Mouse (Mus musculus): ENCODE measurements at regions not wholly inside any gene's neighbourhood (a gene's known extent, or its start where the extent isn't known, plus 50 kb on each side); places are given as distances from the start of the nearest gene placed in this dataset.
"Not testable (repeated sequence)": the region's sequence is repeated elsewhere in the genome, so short reads cannot be mapped to it uniquely, and the experiment has no call there.

DNA sequence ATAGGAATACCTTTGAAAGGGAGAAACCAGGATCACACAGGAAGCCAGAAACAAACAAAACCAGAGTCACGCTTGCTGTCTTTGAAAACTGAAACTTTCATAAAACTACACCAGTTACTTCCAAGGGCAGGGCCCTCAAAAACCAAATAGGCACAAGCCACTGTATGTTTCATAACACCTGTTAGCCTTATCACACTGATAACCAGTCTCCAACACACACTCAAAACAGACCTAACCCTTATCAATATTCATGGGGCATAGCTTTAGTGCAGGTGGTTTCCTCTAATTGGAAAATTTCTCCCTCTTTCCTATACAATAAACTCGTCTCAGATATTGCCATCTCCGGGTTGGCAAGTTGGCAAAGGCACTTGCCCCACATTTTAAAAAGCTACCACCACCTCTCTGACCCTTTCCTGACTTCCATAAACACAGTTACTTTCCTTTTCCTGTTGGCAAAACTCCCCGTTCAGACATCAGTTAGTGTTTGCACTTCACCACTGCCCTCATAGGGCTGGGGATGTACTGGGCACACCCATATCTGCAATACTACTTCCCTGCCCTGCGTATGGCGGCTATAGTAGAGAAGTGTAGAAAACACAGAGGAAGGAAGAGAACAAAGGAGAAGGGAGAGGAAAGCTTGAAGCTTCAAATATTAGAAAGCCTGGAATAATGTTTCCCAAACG lies 169.1 kb upstream of the Col8a1 start:
- in situ Hi-C loops (cut with MseI, MboI), result no loop called here

DNA sequence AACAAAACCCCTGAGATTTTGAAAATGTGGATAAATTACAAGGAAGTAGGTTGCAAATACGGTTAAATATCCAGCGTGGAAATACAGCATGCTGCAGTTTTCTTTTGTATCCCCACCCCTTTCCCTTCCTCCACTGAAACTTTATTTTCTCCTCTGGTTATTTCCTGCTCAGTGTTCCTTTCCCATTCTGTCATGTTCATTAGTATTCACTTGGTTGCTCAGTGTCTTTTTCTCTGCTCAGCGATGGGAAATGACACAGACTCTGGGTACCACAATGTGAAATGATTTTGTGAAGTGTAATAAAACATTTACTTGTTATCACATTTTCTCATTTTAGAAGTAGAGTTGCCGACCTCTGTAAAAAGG lies 169.6 kb upstream of the Col8a1 start:
- in situ Hi-C loops (cut with MseI, MboI), result no loop called here

DNA sequence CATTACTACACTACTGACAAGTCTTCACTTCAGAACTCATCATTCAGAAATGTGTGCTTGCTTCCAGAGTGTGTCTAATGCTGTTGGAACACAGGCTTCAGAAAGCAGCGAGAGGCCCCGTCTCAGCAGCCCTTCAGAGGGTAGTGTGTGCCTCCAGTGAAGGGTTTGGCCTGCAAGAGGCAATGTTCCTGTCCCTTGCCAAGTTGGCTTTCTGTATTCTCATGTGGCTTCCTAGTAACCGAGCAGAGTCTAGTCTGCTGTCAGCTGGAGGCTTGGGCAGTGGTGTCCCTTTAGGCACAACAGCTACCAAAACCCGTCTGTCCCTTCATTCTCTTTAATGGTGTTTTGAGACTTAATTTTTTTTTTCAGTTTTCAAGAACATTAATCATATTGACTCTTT lies 173.3 kb upstream of the Col8a1 start:
- in situ Hi-C loops (cut with MseI, MboI), result no loop called here

DNA sequence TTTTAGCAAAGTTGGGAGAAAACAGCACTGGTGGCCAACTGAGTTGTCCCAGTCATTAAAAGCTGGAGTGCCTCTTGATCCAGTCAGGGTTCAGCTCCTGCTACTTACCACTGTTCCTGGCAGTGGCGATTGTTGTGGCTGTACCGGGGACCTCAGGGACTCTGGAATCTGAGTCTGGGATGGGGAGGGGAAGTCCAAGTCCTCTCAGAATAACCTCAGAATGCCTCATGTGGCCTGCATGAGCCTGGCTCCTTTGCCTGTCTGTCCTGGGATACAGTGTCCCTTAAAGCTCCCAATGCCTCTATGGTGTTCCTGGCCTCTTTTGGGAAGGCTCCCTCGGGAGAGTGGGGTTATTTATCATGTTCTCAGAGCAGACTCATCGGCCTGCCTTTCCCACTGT lies 173.8 kb upstream of the Col8a1 start:
- in situ Hi-C loops (cut with MseI, MboI), result no loop called here

DNA sequence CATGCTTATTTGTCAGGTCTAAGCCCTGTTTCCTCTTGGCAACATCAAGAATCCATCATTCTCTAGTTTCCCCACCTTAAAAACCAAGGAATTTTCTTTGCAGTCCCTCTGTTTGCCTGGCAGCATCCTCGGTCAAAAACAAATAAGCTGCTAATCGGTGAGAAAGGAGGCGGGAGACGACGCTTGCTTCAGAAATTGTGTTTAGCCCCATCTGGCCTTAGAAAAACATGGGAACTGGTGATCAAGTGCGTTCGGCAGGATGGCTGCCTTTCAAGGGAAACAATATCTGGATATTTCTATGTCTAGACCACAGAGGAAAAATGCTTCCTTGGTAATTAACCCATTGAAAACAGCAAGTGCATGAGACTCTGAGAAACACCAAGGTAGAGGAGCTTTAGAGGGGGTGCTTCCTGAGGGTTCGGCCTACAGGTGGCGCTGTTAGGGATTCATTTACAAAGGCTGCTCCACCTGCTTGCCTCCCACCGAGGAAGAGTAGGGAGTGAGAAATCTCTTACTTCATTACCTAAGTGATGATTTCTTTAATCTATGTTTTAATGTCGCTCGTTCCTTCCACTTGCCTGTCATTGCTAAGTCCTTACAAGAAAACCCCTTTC lies 174.7 kb upstream of the Col8a1 start:
- in situ Hi-C loops (cut with MseI, MboI), result no loop called here

DNA sequence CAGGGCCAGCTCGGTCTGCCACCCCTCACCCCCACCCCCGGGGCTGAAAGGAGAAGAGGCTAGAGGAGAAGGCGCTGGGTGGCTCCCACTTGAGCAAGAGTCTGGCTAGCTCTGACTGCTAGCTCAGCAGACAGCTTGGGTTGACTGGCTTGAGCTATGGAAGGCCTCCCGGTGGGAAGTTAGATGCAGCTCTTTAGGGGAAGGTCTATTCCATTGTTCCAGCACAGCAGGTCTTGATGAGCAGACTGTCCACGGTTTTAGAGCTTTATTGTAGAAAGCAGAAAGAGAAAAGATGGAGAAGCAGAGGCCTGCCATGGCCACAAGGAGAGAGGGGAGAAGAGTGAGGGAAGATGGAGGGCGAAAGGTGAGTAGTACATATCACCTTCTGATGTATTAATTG lies 190.9 kb upstream of the Col8a1 start:
- in situ Hi-C loops (cut with MseI, MboI), result no loop called here

DNA sequence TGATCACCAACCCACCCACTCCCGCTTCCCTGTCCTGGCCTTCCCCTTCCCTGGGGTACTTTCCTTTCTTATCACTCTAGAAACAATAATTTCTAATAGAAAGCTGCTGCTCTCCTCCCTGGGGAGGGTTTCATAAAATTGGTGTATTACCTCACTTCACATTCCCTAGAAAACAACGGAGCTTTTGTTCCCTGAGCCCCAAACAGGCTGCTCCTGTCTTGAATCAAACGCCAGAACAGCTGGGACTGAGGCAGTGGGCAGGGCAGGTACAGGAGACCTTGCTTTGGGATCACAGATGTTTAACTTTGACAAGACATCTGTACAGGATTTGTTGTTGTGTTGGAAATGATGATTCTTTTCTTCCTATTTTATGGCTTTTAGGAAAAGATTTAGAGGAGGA lies 192.8 kb upstream of the Col8a1 start:
- in situ Hi-C loops (cut with MseI, MboI), result no loop called here

DNA sequence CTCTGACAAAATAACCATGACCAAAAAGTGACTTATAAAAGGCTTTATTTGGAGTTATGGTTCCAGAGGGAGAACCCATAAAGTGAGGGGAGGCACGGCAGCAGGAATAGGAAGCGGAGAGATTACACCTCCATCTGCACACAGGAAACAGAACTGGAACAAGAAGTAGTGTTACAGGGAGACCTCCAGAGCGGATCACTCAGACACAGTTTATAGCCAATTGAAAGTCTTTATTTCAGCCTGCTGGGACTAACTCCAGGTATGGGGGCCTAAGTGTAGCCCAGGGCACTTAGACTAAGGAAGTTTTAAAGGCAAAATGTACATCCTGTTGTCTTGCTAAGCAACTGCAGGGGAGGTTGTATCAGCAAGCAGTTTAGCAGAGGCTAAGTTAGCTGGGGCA lies 195.1 kb upstream of the Col8a1 start:
- in situ Hi-C loops (cut with MseI, MboI), result no loop called here

DNA sequence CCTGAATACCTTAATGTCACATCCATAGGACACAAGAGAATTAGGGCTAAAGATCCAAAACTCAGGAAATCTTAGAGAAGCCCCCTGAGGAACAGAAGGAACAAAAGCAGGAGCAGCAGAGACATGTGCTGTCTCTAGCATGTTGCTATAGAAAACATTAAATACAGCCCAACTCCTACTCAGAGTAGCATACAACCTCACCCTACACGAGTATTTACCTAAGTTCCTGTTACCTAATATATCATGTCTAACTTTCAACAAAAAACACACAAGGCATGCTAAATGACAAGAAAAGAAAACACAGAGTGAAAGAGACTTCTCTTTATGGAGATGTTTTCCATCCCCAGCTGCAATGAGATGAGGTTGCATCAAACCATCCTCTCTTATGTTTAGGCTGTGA lies 216.4 kb upstream of the Col8a1 start:
- in situ Hi-C loops (cut with MseI, MboI), result no loop called here

DNA sequence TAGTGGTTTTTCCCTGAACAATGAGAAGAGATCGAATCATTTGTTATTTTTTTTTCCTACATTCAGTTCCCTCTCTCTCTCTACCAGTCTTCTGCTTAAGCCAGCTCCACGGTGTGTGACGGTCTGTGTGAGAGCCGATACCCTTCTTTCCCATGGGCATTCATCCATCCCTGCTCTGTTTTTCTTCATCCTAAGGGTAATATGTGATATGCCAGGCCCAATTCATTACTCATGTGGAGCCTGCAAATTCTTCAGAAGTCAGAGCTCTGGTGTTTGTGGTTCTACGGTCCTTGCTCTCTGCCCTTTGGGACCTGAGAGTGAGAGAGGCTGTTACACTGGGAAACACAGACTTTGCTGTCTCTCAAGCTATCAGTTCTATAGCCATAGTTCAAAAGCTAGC lies 229.6 kb upstream of the Col8a1 start:
- in situ Hi-C loops (cut with MseI, MboI), result no loop called here

DNA sequence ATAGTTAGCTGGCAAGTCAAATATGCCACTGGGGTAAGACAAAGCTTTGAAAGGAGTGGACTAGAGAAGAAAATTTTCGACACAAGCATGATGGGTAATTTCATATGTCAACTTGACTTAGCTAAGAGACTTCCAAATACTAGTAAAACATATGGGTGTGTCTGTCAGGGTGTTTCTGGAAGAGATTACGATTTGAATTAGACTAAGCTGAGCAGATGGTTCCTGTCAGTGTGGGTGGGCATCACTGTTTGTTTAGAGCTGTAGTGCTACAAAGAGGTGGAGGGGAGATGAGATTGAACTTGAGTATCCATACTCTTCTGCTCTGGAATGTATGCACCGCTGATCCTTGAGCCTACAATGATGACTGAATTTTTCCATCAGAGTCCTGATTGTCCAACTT lies 251.2 kb upstream of the Col8a1 start:
- in situ Hi-C loops (cut with MseI, MboI), result no loop called here

DNA sequence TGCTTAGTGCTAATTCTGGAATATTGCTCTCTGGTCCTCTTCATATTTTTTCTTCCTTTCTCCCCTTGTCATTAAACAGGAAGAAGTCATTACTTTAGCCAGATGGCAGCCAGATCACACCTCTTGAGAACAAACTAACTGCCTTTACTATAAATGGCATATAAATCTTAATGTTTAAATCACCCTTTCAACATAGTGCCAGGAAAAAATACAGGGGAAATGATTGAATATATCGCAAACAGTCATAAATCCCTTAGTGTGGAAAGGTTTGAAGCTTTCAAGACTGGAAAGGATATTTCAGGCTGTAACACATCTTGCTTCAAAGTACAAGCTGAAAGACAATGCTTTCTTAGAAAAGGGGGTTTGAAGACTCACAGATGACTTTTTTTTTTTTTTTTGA lies 259.0 kb upstream of the Col8a1 start:
- in situ Hi-C loops (cut with MseI, MboI), result no loop called here

DNA sequence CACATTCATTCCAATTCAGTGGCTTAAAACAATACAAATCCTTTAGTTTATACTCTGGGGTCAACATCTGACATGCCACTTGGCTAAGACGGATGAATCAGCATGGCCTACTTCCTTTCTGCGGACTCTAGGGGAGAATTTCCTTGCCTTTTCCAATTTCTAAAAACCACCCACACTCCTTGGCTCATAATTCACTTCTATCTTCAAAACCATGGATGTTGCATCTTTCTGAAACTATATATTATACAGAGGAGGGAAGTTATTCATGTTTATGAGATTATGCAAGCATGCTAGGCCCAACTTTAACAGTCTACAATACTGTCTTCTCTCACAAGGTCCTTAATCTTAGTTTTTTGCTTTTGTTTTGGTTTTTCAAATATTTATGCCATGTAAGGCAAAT lies 273.0 kb upstream of the Col8a1 start:
- in situ Hi-C loops (cut with MseI, MboI), result no loop called here

DNA sequence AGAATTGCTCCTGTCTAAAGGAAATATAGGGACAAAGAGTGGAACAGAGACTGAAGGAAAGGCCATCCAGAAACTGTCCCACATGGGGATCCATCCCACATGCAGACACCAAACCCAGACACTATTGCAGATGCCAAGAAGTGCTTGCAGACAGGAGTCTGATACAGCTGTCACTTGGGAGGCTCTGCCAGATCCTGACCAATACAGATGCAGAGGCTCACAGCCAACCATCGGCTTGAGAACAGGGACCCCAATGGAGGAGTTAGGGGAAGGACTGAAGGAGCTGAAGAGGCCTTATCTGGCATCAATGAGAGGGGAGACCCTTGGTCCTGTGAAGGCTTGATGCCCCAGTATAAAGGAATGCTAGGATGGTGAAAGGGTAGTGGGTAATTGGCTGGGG lies 274.0 kb upstream of the Col8a1 start:
- in situ Hi-C loops (cut with MseI, MboI), result not testable (repeated sequence)

DNA sequence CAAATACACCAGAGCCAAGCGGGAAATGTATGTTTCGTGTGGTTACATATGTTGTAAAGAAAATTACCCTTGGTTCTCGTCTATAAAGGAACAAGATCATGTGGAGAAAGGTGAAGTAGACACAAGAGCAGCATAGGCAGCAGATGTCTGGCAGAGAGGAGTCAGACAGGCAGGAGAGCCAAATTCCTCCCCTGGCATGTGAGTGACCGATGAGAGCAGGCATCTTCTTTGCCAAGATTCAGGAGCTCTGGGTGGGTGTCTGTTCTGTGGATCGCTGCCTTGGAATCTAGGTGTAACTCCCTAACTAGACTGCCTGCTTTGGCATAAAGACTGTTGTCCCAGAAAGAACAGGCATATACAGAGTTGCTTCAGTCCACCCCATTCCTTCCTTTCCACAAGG lies 275.1 kb upstream of the Col8a1 start:
- in situ Hi-C loops (cut with MseI, MboI), result no loop called here

DNA sequence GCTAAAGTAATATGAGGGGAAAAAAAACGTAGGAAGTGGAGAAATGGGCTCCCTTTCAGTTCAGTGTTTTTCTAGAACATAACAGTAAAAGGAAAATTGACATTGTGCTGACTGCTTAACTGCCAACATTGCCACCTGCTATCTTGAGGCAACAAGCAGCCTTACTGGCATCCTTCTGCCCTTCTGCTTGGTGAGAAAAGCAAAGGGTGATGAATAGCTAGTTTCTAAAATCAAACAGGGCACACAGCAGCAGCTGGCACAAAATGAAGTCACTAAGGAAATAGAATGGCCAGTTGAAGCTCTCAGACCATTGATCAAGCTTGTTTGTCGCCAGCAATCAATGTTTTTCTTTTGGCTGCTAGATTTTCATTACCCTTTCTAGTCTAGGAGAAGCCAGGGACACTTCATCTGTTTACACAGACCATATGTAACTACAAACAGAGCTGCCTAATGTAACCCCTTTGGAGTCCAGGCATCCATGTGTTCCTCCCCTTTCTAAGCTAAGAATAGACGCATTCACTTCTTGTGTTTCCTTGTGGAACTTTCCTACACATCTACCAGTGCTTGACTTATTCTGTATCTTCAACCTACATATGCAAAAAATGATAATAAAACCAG lies 314.2 kb upstream of the Col8a1 start:
- in situ Hi-C loops (cut with MseI, MboI), result no loop called here

DNA sequence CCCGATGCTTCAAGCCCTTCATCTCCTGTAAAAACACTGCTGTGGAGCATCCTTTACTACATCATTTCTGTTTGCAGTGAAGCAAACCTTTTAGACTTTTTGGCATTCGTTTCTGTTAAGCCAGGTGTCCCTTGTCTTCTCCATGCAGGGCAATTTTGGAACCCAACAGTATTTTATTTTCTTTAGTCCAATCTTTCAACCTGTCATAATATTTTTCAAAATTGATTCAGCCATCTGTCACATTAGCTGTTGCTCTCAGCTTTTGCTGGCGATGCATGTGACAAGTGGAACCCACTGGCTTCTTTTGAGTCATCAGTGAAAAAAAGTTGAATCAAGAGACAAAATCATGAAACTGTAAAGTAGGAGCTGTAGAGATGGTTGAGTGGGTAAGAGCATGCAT lies 317.9 kb upstream of the Col8a1 start:
- in situ Hi-C loops (cut with MseI, MboI), result no loop called here

DNA sequence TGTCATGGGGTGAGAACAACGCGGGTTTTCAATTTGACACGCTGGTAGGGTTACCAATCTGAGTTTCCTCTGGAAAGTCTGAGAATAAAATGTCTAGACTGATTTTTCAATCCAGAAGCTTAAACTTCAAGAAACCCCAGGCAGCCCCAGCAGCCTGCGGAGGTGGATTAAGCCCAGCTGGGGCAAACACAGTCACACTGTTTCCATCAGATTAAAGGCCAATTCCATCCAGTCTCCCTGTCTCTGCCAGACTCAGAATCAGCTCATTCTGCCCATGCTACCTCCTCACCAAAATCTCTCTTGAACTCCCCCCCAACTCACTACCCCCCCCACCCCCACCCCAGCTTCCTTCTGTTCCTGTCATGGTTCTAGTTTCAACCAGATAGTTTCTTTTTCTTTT lies 307.9 kb upstream of the Dcbld2 start:
- in situ Hi-C loops (cut with MseI, MboI), result no loop called here

DNA sequence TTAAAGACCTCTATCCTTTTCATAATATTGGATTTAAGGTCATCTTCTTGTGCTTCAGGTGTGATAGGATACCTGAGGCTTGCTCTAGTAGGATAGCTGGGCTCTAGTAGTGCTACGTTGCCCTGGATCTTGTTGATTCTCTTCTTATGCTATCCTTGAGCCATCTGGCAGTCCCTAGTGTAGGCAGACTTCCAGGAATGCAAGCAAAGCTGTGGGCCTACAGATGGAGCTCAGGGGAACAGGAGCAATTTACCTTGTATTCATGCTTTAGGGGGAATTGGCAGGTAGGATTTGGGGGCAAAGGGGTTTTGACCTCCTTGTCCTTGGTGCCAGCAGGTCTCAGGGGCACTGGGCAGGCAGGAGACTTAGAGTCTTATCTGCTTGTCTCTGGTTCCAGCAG lies 297.8 kb upstream of the Dcbld2 start:
- in situ Hi-C loops (cut with MseI, MboI), result no loop called here

DNA sequence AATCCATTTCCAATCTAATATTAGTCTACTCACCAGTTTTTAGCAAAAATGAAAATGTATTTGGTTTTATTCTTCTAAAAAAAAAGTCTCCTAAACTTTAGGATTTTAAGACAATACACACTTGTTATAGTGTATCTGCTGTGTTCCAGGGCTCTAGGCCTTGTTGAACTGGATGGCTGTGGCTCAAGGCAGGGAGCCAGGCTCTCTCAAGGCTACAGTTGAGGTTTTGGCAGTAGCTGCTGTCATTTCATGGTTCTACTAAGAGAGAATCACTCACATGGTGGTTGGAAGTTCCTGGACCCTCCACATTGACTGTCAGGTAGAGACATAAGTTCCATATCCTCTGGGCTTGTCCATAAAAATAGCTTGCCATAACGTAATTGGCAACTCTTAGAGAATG lies 282.2 kb upstream of the Dcbld2 start:
- in situ Hi-C loops (cut with MseI, MboI), result no loop called here

DNA sequence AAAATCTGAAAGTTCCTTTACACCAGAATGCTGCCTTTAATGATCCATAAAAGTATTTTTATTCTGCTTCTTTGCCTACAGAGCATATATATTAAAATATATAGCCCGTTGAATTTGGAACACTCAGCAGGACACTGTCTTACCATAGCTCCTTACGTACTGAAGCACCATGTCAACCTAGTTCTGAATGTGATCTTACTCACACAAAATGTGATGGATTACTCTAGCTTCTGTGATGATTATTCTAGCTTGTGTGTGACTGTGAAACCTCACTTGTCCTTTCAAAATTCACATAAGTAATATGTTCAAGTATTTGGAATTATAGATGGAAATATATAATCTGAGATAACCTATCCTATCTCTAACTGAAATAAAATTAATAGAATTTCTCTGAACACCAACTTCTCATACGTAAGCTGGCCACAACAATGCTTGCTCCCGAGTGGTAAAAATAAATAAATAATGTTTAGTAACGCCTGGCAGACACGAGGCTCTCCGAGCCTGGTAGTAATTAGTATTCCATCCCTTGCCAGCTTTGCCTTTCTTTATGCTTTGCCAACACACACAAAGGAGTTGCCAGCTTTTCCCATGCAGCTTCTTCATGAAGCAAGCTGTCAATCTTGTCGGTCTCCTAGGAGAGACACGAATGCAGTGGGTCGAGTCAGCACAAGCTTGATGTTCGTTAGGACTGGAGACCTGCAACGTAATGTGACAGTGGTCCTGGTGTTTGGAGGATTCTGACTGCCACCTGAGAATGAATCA lies 271.9 kb upstream of the Dcbld2 start:
- in situ Hi-C loops (cut with MseI, MboI), result no loop called here

DNA sequence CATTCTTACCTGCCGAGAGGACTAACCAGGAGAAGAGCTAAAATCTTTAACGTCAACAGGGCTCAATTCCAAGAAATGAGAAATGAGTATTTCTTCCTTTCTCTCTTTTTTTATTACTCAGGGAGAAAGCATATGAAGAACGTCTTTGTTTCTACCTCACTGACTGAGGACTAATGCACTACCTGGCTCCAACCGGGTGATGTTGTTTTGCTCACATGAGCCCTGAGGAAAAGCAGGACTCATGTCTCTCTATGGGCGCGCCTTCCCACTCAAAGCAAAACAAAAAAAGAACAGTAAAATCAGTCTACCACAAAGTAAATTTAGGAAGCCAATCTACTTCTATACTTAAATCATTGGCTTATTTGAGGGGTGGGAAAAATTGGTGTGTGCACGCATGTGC lies 271.3 kb upstream of the Dcbld2 start:
- in situ Hi-C loops (cut with MseI, MboI), result no loop called here

DNA sequence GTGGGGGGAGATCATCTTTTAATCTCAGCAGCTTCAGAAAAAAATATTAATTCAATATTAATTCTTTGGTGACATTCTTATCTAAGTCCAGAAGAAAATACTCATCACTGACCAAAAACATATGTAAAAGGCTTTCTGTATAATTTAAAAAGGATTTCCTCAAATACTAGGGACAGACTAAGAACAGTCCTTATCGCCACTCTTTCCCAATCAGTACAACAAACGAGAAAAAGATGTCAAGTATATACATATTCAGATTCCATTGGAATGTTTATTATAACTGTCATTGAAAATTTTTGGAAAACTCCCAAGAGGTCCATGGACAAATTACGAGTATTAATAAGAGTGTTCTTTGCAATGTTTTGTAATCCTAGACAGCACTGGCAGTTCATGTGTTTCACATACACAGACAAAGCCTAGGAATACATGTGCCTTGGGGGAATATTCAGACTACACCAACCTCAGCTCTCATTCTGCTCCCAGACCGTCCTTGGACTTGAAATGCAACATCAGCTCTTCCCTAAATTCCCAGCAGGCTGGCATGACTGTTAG lies 270.4 kb upstream of the Dcbld2 start:
- in situ Hi-C loops (cut with MseI, MboI), result no loop called here
